Mouse (Mus musculus): ENCODE data around the gene Nono.

The Nono gene

DNA sequence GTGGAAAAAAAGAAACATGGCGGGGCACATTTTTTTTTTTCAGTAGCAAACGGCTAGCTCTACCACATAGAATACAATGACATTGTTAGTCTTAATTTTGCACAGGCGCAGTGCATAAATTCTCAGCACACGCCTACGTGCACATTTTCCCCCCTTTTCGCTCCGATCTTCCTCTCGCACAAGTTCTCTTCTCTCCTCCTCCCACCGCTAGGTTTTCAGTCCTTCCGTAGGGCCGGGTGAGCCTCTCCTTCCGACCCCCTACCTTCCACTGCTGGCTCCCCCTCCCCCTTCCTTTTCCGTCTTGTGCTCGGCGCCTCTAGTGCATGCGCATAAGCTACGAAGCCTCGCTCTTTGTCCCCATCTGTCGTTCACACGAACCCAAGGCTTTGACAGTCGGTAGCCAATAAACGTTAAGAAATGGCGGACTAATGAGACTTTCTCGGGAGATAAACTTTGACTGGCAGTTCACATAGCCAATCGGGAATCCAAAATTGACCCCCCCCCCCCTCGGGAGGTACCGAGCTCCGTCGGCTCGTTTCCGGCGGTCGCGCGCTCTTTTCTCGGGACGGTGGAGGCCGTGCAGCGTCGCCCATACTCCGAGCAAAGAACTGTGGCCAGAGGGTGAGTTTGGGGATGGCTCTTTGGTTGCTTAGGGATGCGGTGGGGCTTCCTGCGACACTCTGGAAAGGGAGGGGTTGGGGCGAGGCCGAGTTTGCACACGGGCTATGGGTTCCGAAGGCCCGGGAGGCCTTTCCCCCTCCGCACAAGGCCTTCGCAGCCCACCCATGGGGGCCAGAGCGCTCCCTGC, at the start of gene Nono:
Gene Nono, plus strand, starts transcription at position 177 of the 808 bp plus-strand sequence.
- peak; percentile 94 for DNase-seq (ENCODE audit: low spot score)

GRCm38 (mm10) chrX:101379744-101380143, 49.4 kb upstream of the Nono start:
- no peak for DNase-seq (ENCODE audit: low spot score)

GRCm38 (mm10) chrX:101383455-101383854, 45.7 kb upstream of the Nono start:
- DNase-seq (ENCODE audit: low spot score) = no peak

GRCm38 (mm10) chrX:101384439-101385137, 44.5 kb upstream of the Nono start:
- DNase-seq (ENCODE audit: low spot score) = no peak

DNA sequence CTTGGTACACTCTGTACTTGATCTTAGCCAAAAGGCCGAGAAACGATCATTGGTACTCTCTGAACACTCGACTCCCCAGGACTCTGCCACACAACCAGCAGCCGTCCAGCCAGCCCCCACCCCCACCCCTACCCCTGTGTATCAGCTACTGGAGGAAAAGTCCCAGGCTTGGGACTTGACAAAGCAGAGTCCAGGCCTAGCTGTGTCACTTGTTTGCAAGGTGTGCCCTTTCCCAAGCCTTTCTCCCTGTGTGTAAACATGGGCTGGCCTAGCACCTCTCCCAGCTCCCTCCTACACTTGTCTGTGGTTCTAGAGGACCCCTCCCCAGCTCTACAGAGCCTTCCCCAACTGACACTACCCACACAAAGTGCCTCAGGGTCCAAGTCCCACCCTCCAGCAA, 42.9 kb upstream of the Nono start:
- no peak for DNase-seq (ENCODE audit: low spot score)

DNA sequence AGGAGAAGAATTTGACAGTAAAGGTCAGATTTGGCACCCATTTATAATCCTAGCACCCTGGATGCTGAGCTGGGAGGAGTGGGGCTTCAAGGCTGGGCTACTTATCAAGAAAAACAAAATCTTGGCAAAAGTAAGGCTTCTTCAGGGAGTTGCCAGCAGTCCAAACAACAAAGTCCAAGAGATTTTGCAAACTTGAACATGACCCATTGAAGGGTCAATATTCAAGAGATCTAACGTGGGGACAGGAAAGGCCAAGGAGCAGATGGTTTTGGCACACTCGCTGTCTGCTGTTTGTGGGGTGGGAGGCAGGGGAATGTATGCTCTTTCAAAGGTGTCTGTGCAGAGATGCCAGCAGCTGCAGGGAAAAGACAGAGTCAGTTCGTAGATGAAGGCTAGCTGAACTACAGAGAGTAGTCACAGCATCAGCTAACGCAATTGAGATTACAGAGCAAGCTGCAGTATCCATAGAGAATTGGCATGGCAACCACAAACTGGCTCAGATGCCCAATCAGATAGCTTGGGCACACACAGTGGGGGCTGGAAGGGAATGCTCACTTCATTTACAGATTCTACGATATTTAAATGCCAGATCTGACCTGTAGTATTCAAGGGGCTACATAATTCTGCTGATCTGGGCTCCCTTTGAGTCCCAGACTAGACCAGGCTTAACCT, 40.1 kb upstream of the Nono start:
- no peak for DNase-seq (ENCODE audit: low spot score)

DNA sequence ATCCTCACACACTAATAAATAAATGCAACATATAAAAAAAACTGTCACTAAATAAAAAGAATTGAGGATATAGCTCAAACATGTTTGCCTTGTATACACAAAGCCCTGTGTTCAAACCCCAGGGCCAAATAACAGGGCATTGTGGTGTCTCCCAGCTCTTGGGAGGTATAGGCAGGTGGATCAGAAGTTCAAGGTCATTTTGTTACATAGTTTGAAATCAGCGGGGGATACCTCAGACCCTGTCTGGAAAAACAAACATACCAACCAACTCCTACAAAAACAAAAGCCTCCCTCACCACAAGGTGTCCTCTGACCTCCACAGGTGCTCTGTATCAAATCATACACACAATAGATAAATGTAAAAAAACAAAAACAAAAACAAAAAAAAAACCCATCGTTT, 34.8 kb upstream of the Nono start:
- no peak for DNase-seq (ENCODE audit: low spot score)

- DNase-seq (ENCODE audit: low spot score) = no peak
Observed at GRCm38 (mm10) chrX:101396459-101396858, 32.7 kb upstream of the Nono start.

GRCm38 (mm10) chrX:101418946-101419724, 10.0 kb upstream of the Nono start:
- DNase-seq (ENCODE audit: low spot score) = no peak

DNA sequence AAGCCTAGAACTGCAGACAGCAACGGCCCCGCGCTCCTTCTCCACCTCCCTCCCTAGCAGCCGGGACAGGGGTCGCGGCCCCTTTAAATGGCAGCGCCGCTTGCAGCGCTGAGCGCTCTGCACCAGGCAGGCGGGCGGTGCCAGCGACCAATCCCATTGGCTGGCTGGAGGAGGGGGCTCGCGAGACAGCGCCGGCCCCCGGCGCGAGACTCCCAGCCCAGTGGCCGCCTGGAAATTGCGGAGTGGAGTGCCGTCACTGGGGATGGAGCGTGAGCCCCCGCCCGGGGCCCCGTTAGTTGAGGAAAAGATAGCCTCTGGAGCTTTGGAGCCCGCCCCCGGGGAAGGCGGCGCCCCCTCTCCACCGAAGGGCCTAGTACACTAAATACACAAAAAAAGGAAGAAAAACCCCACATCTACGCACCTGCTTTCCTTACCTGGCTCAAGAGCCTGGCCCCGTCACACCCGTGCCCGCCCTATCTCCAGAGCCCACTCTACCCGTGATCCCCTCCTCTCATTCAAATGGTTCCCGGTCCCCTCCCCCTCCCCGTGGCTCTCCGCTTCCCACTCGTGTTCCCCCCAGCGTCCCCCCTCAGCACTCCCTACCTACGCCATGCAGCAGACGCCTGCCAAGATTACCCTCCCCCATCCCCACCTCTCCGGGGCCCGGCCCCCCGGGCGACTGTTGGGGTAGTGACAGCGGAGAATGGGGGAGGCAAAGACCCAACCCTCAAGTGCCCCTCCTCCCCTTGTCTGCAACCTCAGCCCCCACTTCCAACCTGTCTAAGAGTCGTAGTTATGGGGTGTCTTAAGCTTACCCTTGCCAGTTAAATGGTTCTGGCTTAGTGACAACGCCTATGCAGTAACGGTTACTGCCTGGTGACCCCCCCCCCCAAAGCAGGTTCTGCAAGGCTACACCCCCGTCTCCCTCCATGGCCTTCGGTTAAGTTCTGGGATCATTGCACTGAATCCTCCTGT, 9.1 kb upstream of the Nono start:
- peak; percentile 83 for DNase-seq (ENCODE audit: low spot score)

DNA sequence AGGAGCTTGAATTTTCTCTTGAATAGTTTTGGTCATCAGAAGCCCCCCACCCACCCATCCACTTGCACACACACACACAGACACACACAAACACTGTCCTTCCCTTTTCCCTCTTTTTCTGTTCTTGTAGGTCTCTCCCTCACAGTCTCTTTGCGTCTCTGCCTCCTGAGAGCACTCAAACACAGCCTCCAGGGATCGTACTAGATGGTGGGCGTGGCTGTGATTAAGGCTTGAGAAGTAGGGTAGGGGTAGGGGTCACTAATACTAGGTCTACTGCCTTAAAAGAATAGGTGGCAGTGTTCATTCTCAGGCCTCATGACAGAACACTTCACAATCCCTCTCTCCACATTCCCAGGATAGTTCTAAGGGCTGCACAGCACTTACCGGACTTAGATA, 8.4 kb upstream of the Nono start, which contains the start of gene Zmym3:
Gene Zmym3, minus strand, starts transcription at position 150 of the 396 bp plus-strand sequence.
- no peak for DNase-seq (ENCODE audit: low spot score)

DNA sequence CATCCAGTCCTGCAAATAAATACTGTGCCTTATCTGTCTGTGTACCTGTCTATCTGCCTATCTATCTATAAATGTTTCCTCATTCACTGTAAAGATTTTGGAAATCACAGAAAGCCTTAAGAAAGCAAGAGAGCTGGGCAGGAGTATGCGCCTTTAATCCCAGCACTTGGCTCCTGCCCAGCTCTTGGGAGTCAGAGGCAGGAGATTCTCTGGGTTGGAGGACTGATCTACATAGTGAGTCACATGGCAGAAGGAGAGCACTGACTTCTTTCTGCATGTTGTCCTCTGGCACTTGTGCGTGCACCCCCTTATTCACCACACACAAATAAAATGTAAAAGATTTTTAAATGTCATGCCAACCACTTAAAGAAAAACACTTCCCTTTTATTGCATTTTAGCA, 5.7 kb upstream of the Nono start:
- DNase-seq (ENCODE audit: low spot score) = no peak

- no peak for DNase-seq (ENCODE audit: low spot score)
Observed at GRCm38 (mm10) chrX:101427774-101428173, 1.3 kb upstream of the Nono start.

DNA sequence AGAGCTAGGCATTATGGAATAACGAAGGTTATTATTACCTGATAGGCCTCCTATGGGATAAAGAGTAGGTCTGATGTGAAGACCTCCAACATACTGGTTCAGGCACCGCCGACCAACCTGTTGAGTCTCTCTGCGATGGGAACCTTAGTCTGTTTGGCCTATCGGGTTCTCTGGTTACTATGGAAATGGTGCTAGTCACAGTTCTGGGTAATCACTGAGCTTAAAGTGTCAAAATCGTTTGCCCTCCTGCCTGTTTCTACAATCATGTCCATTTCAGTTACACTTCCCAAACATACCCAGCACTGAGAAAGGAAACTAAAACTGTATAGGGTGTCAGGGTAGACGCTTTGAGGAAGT, 355 bp upstream of the Nono start:
- no peak for DNase-seq (ENCODE audit: low spot score)

DNA sequence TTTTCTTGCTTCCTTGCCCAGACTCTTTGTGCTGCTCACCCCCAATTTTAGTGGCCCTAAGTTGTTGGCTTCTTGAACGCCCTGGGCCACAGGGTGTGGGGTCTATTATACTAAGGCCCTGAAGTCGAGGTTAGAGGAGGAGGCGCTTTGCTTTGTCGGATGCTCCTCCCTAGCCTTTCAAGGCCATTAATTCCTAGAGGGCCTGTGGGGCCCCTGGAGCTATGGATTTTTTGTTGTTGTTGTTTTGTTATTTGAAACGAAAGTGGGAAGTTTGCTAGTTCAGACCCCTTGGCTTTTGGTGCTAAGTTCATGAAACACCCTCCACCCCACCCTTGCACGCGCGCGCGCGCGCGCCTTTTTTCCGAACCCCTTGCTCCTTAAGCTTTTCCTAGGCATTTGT, 858 bp downstream of the Nono start:
- DNase-seq (ENCODE audit: low spot score) = no peak

DNA sequence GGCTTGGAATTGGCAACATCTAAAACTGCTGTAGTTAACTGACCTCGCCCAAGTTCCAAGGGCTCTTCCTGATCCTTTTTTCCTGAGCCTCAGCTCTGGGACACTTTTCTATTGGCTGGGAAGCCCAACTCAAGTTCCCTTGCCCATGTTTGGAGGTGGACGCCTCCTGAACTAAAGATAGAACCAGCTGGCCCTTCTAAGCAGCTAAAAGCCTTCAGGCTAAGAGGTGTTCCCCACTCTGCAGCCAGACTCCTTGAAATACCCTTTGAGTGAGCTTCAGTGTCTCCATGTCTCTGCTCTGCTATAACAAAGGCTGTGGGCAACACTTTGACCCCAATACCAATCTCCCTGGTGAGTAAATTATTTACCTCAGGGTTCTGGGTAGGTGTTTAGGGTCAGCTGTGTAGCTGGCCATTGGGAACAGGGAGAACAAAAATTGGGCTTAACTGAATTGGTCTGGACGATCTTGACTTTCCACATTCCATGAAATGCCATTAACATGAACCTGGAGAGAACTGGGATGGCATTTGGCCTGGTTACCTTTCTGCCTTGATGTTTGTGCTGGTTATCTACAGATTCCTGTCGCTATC, 19.9 kb downstream of the Nono start, which contains the start of gene Itgb1bp2:
Gene Itgb1bp2, plus strand, starts transcription at position 203 of the 590 bp plus-strand sequence.
- no peak for DNase-seq (ENCODE audit: low spot score)

GRCm38 (mm10) chrX:101451147-101451546, 22.0 kb downstream of the Nono start:
- no peak for DNase-seq (ENCODE audit: low spot score)

GRCm38 (mm10) chrX:101451591-101451990, 22.5 kb downstream of the Nono start:
- DNase-seq (ENCODE audit: low spot score) = no peak

DNA sequence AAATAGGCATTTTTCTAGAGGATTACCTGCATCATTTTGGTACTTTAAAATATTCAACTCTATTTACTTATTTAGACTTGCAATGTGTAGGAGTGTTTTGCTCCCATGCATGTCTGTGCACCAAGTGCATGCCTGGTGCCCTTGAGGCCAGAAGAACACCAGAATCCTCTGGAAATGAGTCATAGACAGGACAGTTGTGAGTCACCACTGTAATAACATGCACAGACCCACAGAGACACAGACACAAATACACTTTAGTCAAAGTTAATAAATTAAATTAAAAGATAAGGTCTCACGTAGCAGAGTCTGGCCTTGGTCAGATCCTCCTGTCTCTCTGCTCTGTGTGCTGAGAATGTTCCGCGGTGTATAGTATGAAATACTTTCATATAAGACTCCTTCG, 43.1 kb downstream of the Nono start:
- DNase-seq (ENCODE audit: low spot score) = no peak

DNA sequence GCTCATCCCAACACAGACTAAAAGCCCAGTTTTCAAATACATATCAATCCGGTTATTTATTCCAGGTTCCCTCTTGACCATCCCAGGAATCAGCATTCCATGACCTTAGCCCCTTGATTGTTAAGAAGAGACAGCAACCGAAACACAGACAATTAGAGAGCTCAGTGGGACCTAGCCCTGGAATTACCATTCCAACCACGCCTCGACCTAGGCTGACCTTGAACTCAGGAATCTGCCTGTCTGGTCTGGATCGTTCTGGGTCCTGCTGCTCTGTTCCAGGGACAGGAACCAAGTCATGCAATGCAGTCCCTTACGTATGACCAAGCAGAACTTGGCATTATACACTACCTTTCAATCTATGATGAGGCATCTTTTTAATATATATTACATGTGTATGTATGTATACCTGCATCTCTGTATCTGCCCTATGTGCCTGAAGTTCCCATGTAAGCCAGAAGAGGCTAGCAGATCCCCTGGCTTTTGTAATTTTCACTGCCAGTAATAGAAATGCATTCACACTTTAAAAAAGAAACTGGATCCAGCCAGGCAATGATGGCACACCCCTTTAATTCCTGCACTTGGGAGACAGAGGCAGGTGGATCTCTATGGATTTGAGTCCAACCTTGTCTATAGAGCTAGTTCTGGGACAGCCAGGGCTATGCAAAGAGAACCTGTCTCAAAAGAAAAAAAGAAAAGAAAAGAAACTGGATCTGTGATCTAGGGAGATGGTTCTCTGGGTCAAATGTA, 52.7 kb downstream of the Nono start:
- no peak for DNase-seq (ENCODE audit: low spot score)

Measured in yolk sac, embryonic 10.5 days (tissue).